Mouse (Mus musculus) lung, adult 10 weeks (tissue): ENCODE results near the gene Tacr2. TPM values are rescaled to one million over a fixed set of nuclear protein-coding genes. Genes with fewer than 3 reads are reported as not detected.

Experiments
- polyA plus RNA-seq: library from polyadenylated mRNA; stranded (reverse); fragments of 350-450 nt; fragmentation: Illumina TruSeq; extraction: RNeasy Lipid Tissue Mini Kit (QIAGEN cat#74804); gene quantifications from one replicate; pipeline ENCODE4 v1.2.3, GENCODE M21; 2014; ENCODE audit warnings: low read depth, low replicate concordance; ENCODE audit not compliant: insufficient read depth

The Tacr2 gene
- polyA plus RNA-seq = 0.10 TPM

DNA sequence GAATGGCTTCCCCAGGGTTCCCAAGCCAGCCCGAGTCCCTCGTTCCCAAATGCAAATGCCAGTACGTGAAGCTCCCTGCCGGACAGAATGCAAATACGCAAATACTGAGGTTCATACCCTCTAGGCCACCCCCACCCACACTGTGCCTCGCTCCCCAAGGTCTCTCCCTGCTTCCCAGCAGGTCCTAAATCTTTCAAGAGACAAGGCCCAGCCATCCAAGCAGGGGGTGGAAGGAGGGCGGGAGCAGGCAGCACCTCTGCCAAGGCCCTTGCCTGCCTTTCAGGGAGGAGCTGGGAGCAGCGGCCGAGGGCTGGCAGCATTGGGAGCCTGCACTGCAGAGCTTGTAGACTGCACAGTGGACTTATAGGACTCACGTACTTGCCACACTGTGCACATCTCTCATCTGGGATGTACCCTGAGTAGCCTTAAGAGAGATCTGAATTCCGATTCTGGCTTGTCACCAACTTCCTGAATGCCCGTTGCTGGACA lies at the start of gene Tacr2:
Gene Tacr2, plus strand, starts transcription at position 439 of the 489 bp plus-strand sequence.

DNA sequence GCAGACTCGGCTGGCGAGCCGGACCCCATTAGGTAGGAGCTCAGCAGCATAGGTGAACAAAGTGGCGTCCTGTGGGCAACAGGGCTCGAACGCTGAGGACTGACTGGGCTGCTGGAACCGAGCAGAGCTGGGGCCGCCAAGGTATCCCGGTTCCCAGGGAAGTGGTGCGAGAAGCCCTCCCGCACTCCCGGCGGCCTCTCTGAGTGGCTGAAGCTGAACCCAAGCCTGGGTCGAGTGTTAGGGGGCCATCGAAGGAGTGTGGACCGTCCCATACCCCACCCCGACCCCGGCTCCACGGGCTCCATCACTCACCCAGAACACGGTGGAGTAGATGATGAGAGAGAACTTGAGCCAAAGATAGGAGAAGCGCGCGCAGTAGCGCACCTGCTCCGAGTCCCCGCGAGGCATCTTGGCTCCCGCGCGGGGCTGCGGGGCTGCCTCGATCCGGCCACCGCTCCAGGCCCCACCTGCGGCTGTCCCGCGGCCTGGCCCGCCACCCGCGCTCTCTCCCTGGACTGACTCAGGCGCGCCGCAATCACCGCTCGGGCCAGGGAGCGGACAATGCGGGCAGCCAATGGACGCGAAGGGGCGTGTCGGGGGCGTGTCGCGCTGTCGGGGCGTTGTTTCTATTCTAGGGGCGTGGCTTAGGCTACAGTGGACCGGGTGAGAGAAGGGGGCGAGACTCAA lies 21.4 kb upstream of the Tacr2 start, which contains the start of gene Tspan15:
Gene Tspan15, minus strand, starts transcription at position 544 of the 687 bp plus-strand sequence.

Other genes with a start within 250 kb of the Tacr2 start
- gene Neurog3, start 119.3 kb upstream of the Tacr2 start, polyA plus RNA-seq = not detected
- gene Fam241b, start 108.5 kb upstream of the Tacr2 start, polyA plus RNA-seq = 11.7 TPM
- 44.5 TPM for gene Tspan15, start 21.2 kb upstream of the Tacr2 start, polyA plus RNA-seq
- gene Hk1, start 127.5 kb downstream of the Tacr2 start, polyA plus RNA-seq = 17.9 TPM
- 3.0 TPM for gene Hkdc1, start 170.1 kb downstream of the Tacr2 start, polyA plus RNA-seq
- not detected for gene 4930507D05Rik, start 197.1 kb downstream of the Tacr2 start, polyA plus RNA-seq
- 8.4 TPM for gene Supv3l1, start 197.3 kb downstream of the Tacr2 start, polyA plus RNA-seq
- 33.3 TPM for gene Vps26a, start 234.4 kb downstream of the Tacr2 start, polyA plus RNA-seq